Mouse (Mus musculus) embryonic facial prominence, embryonic 11.5 days (tissue): ENCODE measurements around the gene Gm10715. TPM values are rescaled to one million over a fixed set of nuclear protein-coding genes. Genes with fewer than 3 reads are reported as not detected.
"Not testable (repeated sequence)": the region's sequence is repeated elsewhere in the genome, so short reads cannot be mapped to it uniquely, and the experiment has no call there.

Source experiments
- ATAC-seq: fragments of 200-750 bp; cut with Nextera tagmentation; replicated peaks from 2 replicates; pipeline ENCODE4 v1.8.0; 2017; ENCODE audit warnings: low read depth; ENCODE audit not compliant: insufficient number of reproducible peaks, low FRiP score, low TSS enrichment
- DNase-seq: peaks from one replicate; pipeline ENCODE4 v3.0.0-alpha.2; 2015; ENCODE audit warnings: low spot score
- H3K27ac ChIP-seq: fragments of 300-500 bp; sonication (generic); replicated peaks from 2 replicates; pipeline ENCODE4 v1.5.1; 2014; ENCODE audit warnings: mild to moderate bottlenecking, low read depth, low read length, control low read depth
- H3K27me3 ChIP-seq: fragments of 300-500 bp; sonication (generic); 2 replicates; pipeline ENCODE4 v1.6.1; 2014; ENCODE audit warnings: mild to moderate bottlenecking, low read length, moderate library complexity, mixed read lengths; ENCODE audit not compliant: control insufficient read depth, insufficient read depth
- H3K36me3 ChIP-seq: fragments of 300-500 bp; sonication (generic); replicated peaks from 2 replicates; pipeline ENCODE4 v1.6.1; 2014; ENCODE audit warnings: low read depth, mild to moderate bottlenecking, low read length, moderate library complexity, mixed read lengths; ENCODE audit not compliant: control insufficient read depth, insufficient read depth
- H3K4me1 ChIP-seq: fragments of 300-500 bp; sonication (generic); 2 replicates; pipeline ENCODE4 v1.6.1; 2014; ENCODE audit warnings: low read length, mixed read lengths; ENCODE audit not compliant: control insufficient read depth, insufficient read depth
- H3K4me2 ChIP-seq: fragments of 300-500 bp; sonication (generic); 2 replicates; pipeline ENCODE4 v1.6.1; 2014; ENCODE audit warnings: low read depth, mild to moderate bottlenecking, control low read depth, low read length, moderate library complexity
- H3K4me3 ChIP-seq: fragments of 300-500 bp; sonication (generic); 2 replicates; pipeline ENCODE4 v1.5.1; 2014; ENCODE audit warnings: low read depth, low read length, control low read depth
- H3K9ac ChIP-seq: fragments of 300-500 bp; sonication (generic); replicated peaks from 2 replicates; pipeline ENCODE4 v1.6.1; 2014; ENCODE audit warnings: mild to moderate bottlenecking, control low read depth, low read length
- H3K9me3 ChIP-seq: fragments of 300-500 bp; sonication (generic); replicated peaks from 2 replicates; pipeline ENCODE4 v1.6.1; 2016; ENCODE audit warnings: mild to moderate bottlenecking, low read length, inconsistent platforms, mixed read lengths; ENCODE audit not compliant: control insufficient read depth
- WGBS: fragments of 180-500 bp; shearing (Covaris S2); extraction: QIAGEN DNeasy Blood & Tissue Kit; methylation state at CpG from one replicate; pipeline ENCODE4 v1.1.7; 2014; 5-methylcytosine and 5-hydroxymethylcytosine counted together
- microRNA-seq: library from miRNA; unstranded; fragments of <30 nt; microRNA quantifications from one replicate; pipeline ENCODE4, GENCODE M21; 2016; ENCODE audit warnings: borderline number of aligned reads
- polyA plus RNA-seq: library from polyadenylated mRNA; unstranded; fragments of >200 nt; fragmentation: Nextera tagmentation; extraction: Ambion mirVana; gene quantifications from 2 replicates; pipeline ENCODE4 v1.2.1, GENCODE M21; 2014

Gm10715 gene
- polyA plus RNA-seq, 1 experiment from 2014 or later: not detected

GRCm38 (mm10) chr9:3026741-3027140 is 9.9 kb upstream of the Gm10715 start:
- not testable (repeated sequence) for H3K27ac ChIP-seq, H3K9me3 ChIP-seq, ATAC-seq, H3K4me1 ChIP-seq, DNase-seq, H3K36me3 ChIP-seq, H3K9ac ChIP-seq, H3K4me3 ChIP-seq, H3K4me2 ChIP-seq, H3K27me3 ChIP-seq
- WGBS: 68% methylated on average over 9 of the region's 9 CpGs

GRCm38 (mm10) chr9:3027200-3027599 is 9.5 kb upstream of the Gm10715 start:
- not testable (repeated sequence) for H3K4me3 ChIP-seq, H3K4me2 ChIP-seq, H3K27me3 ChIP-seq, H3K36me3 ChIP-seq, H3K27ac ChIP-seq, H3K9me3 ChIP-seq, H3K9ac ChIP-seq, ATAC-seq, H3K4me1 ChIP-seq
- peak; percentile 68 for DNase-seq
- 73% methylated on average over 9 of the region's 9 CpGs for WGBS

- 64% methylated on average over 11 of the region's 16 CpGs for WGBS
Observed at GRCm38 (mm10) chr9:3029276-3030000, 7.2 kb upstream of the Gm10715 start.

GRCm38 (mm10) chr9:3030677-3031318 is 5.9 kb upstream of the Gm10715 start:
- WGBS: 68% methylated on average over 2 of the region's 10 CpGs
- not testable (repeated sequence) for H3K4me1 ChIP-seq

More at GRCm38 (mm10) chr9:3029276-3030000, 7.2 kb upstream of the Gm10715 start:
- not testable (repeated sequence) for DNase-seq, H3K27me3 ChIP-seq, H3K27ac ChIP-seq, ATAC-seq, H3K4me1 ChIP-seq, H3K36me3 ChIP-seq, H3K9me3 ChIP-seq, H3K4me3 ChIP-seq, H3K4me2 ChIP-seq, H3K9ac ChIP-seq

GRCm38 (mm10) chr9:3034299-3034698 is 2.4 kb upstream of the Gm10715 start, which contains the start of gene Gm17535:
Gene Gm17535, plus strand, starts transcription at chr9:3034599.
- not testable (repeated sequence) for H3K27ac ChIP-seq, H3K4me1 ChIP-seq, H3K9ac ChIP-seq, DNase-seq, H3K27me3 ChIP-seq, H3K36me3 ChIP-seq, ATAC-seq, H3K4me2 ChIP-seq, H3K4me3 ChIP-seq, H3K9me3 ChIP-seq
- no CpG with 5 or more reads among the region's 8 CpGs for WGBS

More at GRCm38 (mm10) chr9:3030677-3031318, 5.9 kb upstream of the Gm10715 start:
- ATAC-seq, H3K9ac ChIP-seq, H3K27me3 ChIP-seq, H3K4me3 ChIP-seq, H3K4me2 ChIP-seq, H3K9me3 ChIP-seq, H3K36me3 ChIP-seq, H3K27ac ChIP-seq: not testable (repeated sequence)
- peak; percentile 93 for DNase-seq

- H3K36me3 ChIP-seq, H3K4me3 ChIP-seq, H3K27me3 ChIP-seq, ATAC-seq, H3K27ac ChIP-seq, H3K9ac ChIP-seq, H3K4me1 ChIP-seq, H3K9me3 ChIP-seq, H3K4me2 ChIP-seq: not testable (repeated sequence)
- peak; percentile 0 for DNase-seq
- WGBS: 63% methylated on average over 4 of the region's 4 CpGs
Observed at GRCm38 (mm10) chr9:3038161-3038560, 1.5 kb downstream of the Gm10715 start.

Small RNAs within 50 kb of the gene (microRNA-seq; reads per million reads assigned to microRNA genes)
- gene Mir101c: not detected

Other genes with a start within 250 kb of the Gm10715 start
- gene Gm10722, start 36.0 kb upstream of the Gm10715 start, polyA plus RNA-seq: not detected in 2 replicates
- gene Gm11168, start 33.5 kb upstream of the Gm10715 start, polyA plus RNA-seq: not detected in 2 replicates
- gene Gm10721, start 23.7 kb upstream of the Gm10715 start, polyA plus RNA-seq: not detected in 2 replicates
- not detected in 2 replicates for gene Gm10720, start 21.2 kb upstream of the Gm10715 start, polyA plus RNA-seq
- not detected in 2 replicates for gene Gm10719, start 19.5 kb upstream of the Gm10715 start, polyA plus RNA-seq
- not detected in 2 replicates for gene Gm10718, start 13.3 kb upstream of the Gm10715 start, polyA plus RNA-seq
- gene Gm10717, start 11.5 kb upstream of the Gm10715 start, polyA plus RNA-seq: not detected in 2 replicates
- gene Gm17535, start 2.3 kb upstream of the Gm10715 start, polyA plus RNA-seq: not detected in 2 replicates